Mouse (Mus musculus) MEL (cell line): ENCODE measurements around the gene Gm38392.

Source experiments
- CTCF ChIP-seq, 3 experiments: IDR thresholded peaks in 2 of 3; conservative IDR thresholded peaks in 1 of 3; 2 replicates each; pipeline ENCODE4 v1.5.1; 2011 to 2012; ENCODE audit warnings: low read length in 3 of 3, low read depth in 2 of 3, mild to moderate bottlenecking in 2 of 3, improper control_type of control experiment in 1 of 3, inconsistent platforms in 1 of 3, mixed read lengths in 1 of 3, moderate library complexity in 1 of 3; ENCODE audit not compliant: control insufficient read depth in 1 of 3, insufficient read depth in 1 of 3, poor library complexity in 1 of 3, severe bottlenecking in 1 of 3
- ELF1 ChIP-seq: IDR thresholded peaks from 2 replicates; pipeline ENCODE4 v1.6.1; 2014; ENCODE audit warnings: low read depth, mild to moderate bottlenecking, inconsistent platforms, low read length, improper control_type of control experiment, moderate library complexity
- ETS1 ChIP-seq: IDR thresholded peaks from 2 replicates; pipeline ENCODE4 v1.6.1; 2012; ENCODE audit warnings: low read depth, mild to moderate bottlenecking, inconsistent platforms, low read length, improper control_type of control experiment, moderate library complexity
- GATA1 ChIP-seq: IDR thresholded peaks from 2 replicates; pipeline ENCODE4 v1.6.1; 2011; ENCODE audit warnings: low read depth, low read length, improper control_type of control experiment
- MAFK ChIP-seq: IDR thresholded peaks from 2 replicates; pipeline ENCODE4 v1.6.1; 2011; ENCODE audit warnings: low read depth, mild to moderate bottlenecking, low read length, improper control_type of control experiment, borderline replicate concordance
- MYC ChIP-seq: IDR thresholded peaks from 2 replicates; pipeline ENCODE4 v1.6.1; 2011; ENCODE audit warnings: low read depth, mild to moderate bottlenecking, low read length, improper control_type of control experiment, moderate library complexity
- POLR2A ChIP-seq, 2 experiments: IDR thresholded peaks; 2 replicates each; pipeline ENCODE4 v1.6.1; 2011 to 2012; ENCODE audit warnings: low read length in 2 of 2, mild to moderate bottlenecking in 2 of 2, control low read depth in 1 of 2, improper control_type of control experiment in 1 of 2, low read depth in 1 of 2, moderate library complexity in 1 of 2; ENCODE audit not compliant: control insufficient read depth in 1 of 2, insufficient read depth in 1 of 2, poor library complexity in 1 of 2
- RAD21 ChIP-seq: IDR thresholded peaks from 2 replicates; pipeline ENCODE4 v1.6.1; 2011; ENCODE audit warnings: mild to moderate bottlenecking, low read depth, low read length, improper control_type of control experiment
- TCF12 ChIP-seq: IDR thresholded peaks from 2 replicates; pipeline ENCODE4 v1.6.1; 2014; ENCODE audit warnings: low read depth, mild to moderate bottlenecking, inconsistent platforms, low read length, improper control_type of control experiment, moderate library complexity
- ZC3H11A ChIP-seq: IDR thresholded peaks from 2 replicates; pipeline ENCODE4 v1.6.1; 2012; ENCODE audit warnings: low read depth, mild to moderate bottlenecking, inconsistent platforms, low read length, improper control_type of control experiment
- ZKSCAN1 ChIP-seq: IDR thresholded peaks from 2 replicates; pipeline ENCODE4 v1.6.1; 2012; ENCODE audit warnings: low read depth, mild to moderate bottlenecking, inconsistent platforms, low read length, improper control_type of control experiment, moderate library complexity

GRCm38 (mm10) chr3:88262346-88262745, 24.7 kb downstream of the Gm38392 start:
- no peak for TF ChIP-seq GATA1
- TF ChIP-seq POLR2A (IDR thresholded peaks at IDR 0.05; ENCODE audit: control insufficient read depth in 1 of 2, insufficient read depth in 1 of 2, low read depth in 1 of 2, low read length in 2 of 2, poor library complexity in 1 of 2): no peak
- TF ChIP-seq ETS1: no peak
- no peak for TF ChIP-seq CTCF (IDR thresholded peaks at IDR 0.05 in 2 of 3, conservative IDR thresholded peaks at IDR 0.05 in 1 of 3; ENCODE audit: control insufficient read depth in 1 of 3, insufficient read depth in 1 of 3, low read depth in 2 of 3, low read length in 3 of 3, poor library complexity in 1 of 3, severe bottlenecking in 1 of 3)
- TF ChIP-seq ZC3H11A: no peak
- TF ChIP-seq MAFK: no peak
- no peak for TF ChIP-seq TCF12
- no peak for TF ChIP-seq MYC
- no peak for TF ChIP-seq ELF1
- no peak for TF ChIP-seq RAD21
- no peak for TF ChIP-seq ZKSCAN1
